Mouse (Mus musculus): ENCODE measurements around the gene Taf11. TPM values are rescaled to one million over a fixed set of nuclear protein-coding genes. Genes with fewer than 3 reads are reported as not detected.
A peak's percentile ranks its signal among the peaks of the same experiment; 100 is the strongest.

Gene Taf11
- polyA plus RNA-seq, 1 experiment from 2014 or later: 26.1 TPM

- Histone ChIP-seq H3K27ac (ENCODE audit: low read depth, low read length) (0 out of 2 replicates have a peak overlapping the region, but pooled peaks have one; percentile 5), H3K36me3 (ENCODE audit: control insufficient read depth, insufficient read depth) (no peaks in the 10 kb centered on the region), H3K27me3 (replicated peaks; ENCODE audit: control insufficient read depth, insufficient read depth, low read length) (no peaks in the 10 kb centered on the region), H3K4me3 (ENCODE audit: low read depth, low read length) (no peak overlapping the region), H3K4me2 (replicated peaks; ENCODE audit: low read depth) (no peak overlapping the region), H3K4me1 (replicated peaks; ENCODE audit: control insufficient read depth, insufficient read depth, low read length) (peaks cover 4% of the 10 kb centered on the region; the same call in 1 of the 2 replicates), H3K9ac (ENCODE audit: low read depth, low read length) (no peak overlapping the region), H3K9me3 (ENCODE audit: control insufficient read depth) (no peaks in the 10 kb centered on the region)
- WGBS: 60% methylated on average over 12 of the region's 12 CpGs
- no peak for TF ChIP-seq CTCF (IDR thresholded peaks at IDR 0.05; ENCODE audit: low read depth)
- no peak for ATAC-seq
These were observed 28.6 kb upstream of the Taf11 start for GRCm38 (mm10) chr17:27938121-27938754.

GRCm38 (mm10) chr17:27937054-27937615 is 27.5 kb upstream of the Taf11 start:
- no peaks in the 10 kb centered on the region for H3K9me3 ChIP-seq (ENCODE audit: control insufficient read depth)
- TF ChIP-seq CTCF (IDR thresholded peaks at IDR 0.05; ENCODE audit: low read depth): no peak
- ATAC-seq: no peak
- H3K4me2 ChIP-seq (replicated peaks; ENCODE audit: low read depth): no peak overlapping the region
- H3K27ac ChIP-seq (ENCODE audit: low read depth, low read length): no peak overlapping the region; the same call in 1 of the 2 replicates
- peaks cover 8% of the 10 kb centered on the region; the same call in 1 of the 2 replicates for H3K4me1 ChIP-seq (replicated peaks; ENCODE audit: control insufficient read depth, insufficient read depth, low read length)
- H3K36me3 ChIP-seq (ENCODE audit: control insufficient read depth, insufficient read depth): no peaks in the 10 kb centered on the region
- no peak overlapping the region for H3K9ac ChIP-seq (ENCODE audit: low read depth, low read length)
- no peaks in the 10 kb centered on the region for H3K27me3 ChIP-seq (replicated peaks; ENCODE audit: control insufficient read depth, insufficient read depth, low read length)
- 78% methylated on average over 4 of the region's 4 CpGs for WGBS
- H3K4me3 ChIP-seq (ENCODE audit: low read depth, low read length): no peak overlapping the region

- TF ChIP-seq CTCF (IDR thresholded peaks at IDR 0.05; ENCODE audit: low read depth): no peak
- H3K4me3 ChIP-seq (ENCODE audit: low read depth, low read length): no peak overlapping the region
- H3K27me3 ChIP-seq (replicated peaks; ENCODE audit: control insufficient read depth, insufficient read depth, low read length): no peaks in the 10 kb centered on the region
- H3K27ac ChIP-seq (ENCODE audit: low read depth, low read length): no peak overlapping the region
- H3K9ac ChIP-seq (ENCODE audit: low read depth, low read length): no peak overlapping the region
- peaks cover 8% of the 10 kb centered on the region; the same call in 1 of the 2 replicates for H3K4me1 ChIP-seq (replicated peaks; ENCODE audit: control insufficient read depth, insufficient read depth, low read length)
- H3K4me2 ChIP-seq (replicated peaks; ENCODE audit: low read depth): no peak overlapping the region
- 78% methylated on average over 3 of the region's 3 CpGs for WGBS
- no peak for ATAC-seq
- no peaks in the 10 kb centered on the region for H3K9me3 ChIP-seq (ENCODE audit: control insufficient read depth)
- no peaks in the 10 kb centered on the region for H3K36me3 ChIP-seq (ENCODE audit: control insufficient read depth, insufficient read depth)
These were observed 25.4 kb upstream of the Taf11 start for GRCm38 (mm10) chr17:27935091-27935490.

- WGBS: 80% methylated on average over 10 of the region's 10 CpGs
- no peak for TF ChIP-seq CTCF (IDR thresholded peaks at IDR 0.05; ENCODE audit: low read depth)
- Histone ChIP-seq H3K9ac (ENCODE audit: low read depth, low read length) (no peak overlapping the region), H3K4me1 (replicated peaks; ENCODE audit: control insufficient read depth, insufficient read depth, low read length) (peaks cover 4% of the 10 kb centered on the region; the same call in 1 of the 2 replicates), H3K36me3 (ENCODE audit: control insufficient read depth, insufficient read depth) (no peaks in the 10 kb centered on the region), H3K27ac (ENCODE audit: low read depth, low read length) (no peak overlapping the region; the same call in 1 of the 2 replicates), H3K9me3 (ENCODE audit: control insufficient read depth) (no peaks in the 10 kb centered on the region), H3K4me2 (replicated peaks; ENCODE audit: low read depth) (no peak overlapping the region), H3K4me3 (ENCODE audit: low read depth, low read length) (no peak overlapping the region), H3K27me3 (replicated peaks; ENCODE audit: control insufficient read depth, insufficient read depth, low read length) (no peaks in the 10 kb centered on the region)
- ATAC-seq: no peak
These were observed 24.7 kb upstream of the Taf11 start for GRCm38 (mm10) chr17:27934136-27934910.

- H3K4me2 ChIP-seq (replicated peaks; ENCODE audit: low read depth): no peak overlapping the region
- 0 out of 2 replicates have a peak, but pooled peaks cover 4% of the 10 kb centered on the region for H3K4me1 ChIP-seq (replicated peaks; ENCODE audit: control insufficient read depth, insufficient read depth, low read length)
- H3K9me3 ChIP-seq (ENCODE audit: control insufficient read depth): no peaks in the 10 kb centered on the region
- H3K27ac ChIP-seq (ENCODE audit: low read depth, low read length): no peak overlapping the region
- no peaks in the 10 kb centered on the region; the same call in 1 of the 2 replicates for H3K36me3 ChIP-seq (ENCODE audit: control insufficient read depth, insufficient read depth)
- TF ChIP-seq CTCF (IDR thresholded peaks at IDR 0.05; ENCODE audit: low read depth): no peak
- H3K27me3 ChIP-seq (replicated peaks; ENCODE audit: control insufficient read depth, insufficient read depth, low read length): no peaks in the 10 kb centered on the region
- no peak overlapping the region for H3K9ac ChIP-seq (ENCODE audit: low read depth, low read length)
- WGBS: 73% methylated on average over 4 of the region's 4 CpGs
- no peak for ATAC-seq
- no peak overlapping the region for H3K4me3 ChIP-seq (ENCODE audit: low read depth, low read length)
These were observed 22.2 kb upstream of the Taf11 start for GRCm38 (mm10) chr17:27931826-27932225.

GRCm38 (mm10) chr17:27930291-27930690 is 20.6 kb upstream of the Taf11 start:
- no peaks in the 10 kb centered on the region for H3K9me3 ChIP-seq (ENCODE audit: control insufficient read depth)
- H3K9ac ChIP-seq (ENCODE audit: low read depth, low read length): no peak overlapping the region
- ATAC-seq: no peak
- no peak for TF ChIP-seq CTCF (IDR thresholded peaks at IDR 0.05; ENCODE audit: low read depth)
- H3K36me3 ChIP-seq (ENCODE audit: control insufficient read depth, insufficient read depth): no peaks in the 10 kb centered on the region; the same call in 1 of the 2 replicates
- H3K27ac ChIP-seq (ENCODE audit: low read depth, low read length): no peak overlapping the region
- H3K4me1 ChIP-seq (replicated peaks; ENCODE audit: control insufficient read depth, insufficient read depth, low read length): peaks cover 7% of the 10 kb centered on the region; the same call in 1 of the 2 replicates
- no peaks in the 10 kb centered on the region for H3K27me3 ChIP-seq (replicated peaks; ENCODE audit: control insufficient read depth, insufficient read depth, low read length)
- H3K4me2 ChIP-seq (replicated peaks; ENCODE audit: low read depth): no peak overlapping the region
- WGBS: 91% methylated on average over 5 of the region's 5 CpGs
- no peak overlapping the region for H3K4me3 ChIP-seq (ENCODE audit: low read depth, low read length)

Measured in intestine, postnatal 0 days (tissue).